Mouse (Mus musculus): ENCODE measurements around the gene Asb7. TPM values are rescaled to one million over a fixed set of nuclear protein-coding genes. Genes with fewer than 3 reads are reported as not detected.

Asb7 gene
- total and polyA plus RNA-seq, 3 experiments = 2.2 to 9.0 (median 7.5) TPM

DNA sequence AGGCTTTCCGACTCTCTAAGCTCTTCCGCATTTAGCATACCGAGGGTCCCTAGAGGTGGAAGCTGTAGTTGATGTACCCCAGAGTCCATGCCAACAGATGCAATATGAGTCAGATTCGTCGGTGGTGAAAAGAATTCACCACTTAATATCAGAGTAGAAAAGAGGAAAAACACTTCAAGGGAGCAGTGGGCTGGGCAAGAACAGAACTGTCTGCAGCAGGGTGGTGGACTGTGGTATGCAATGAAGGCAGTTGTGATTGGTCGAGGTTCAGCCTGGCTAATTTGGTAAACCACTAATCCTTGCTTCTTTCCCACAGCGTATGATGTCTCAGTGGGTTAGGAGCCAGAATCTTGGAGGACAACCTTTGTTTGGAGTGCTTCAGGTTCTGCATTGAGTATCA, 13.3 kb upstream of the Asb7 start:
- Histone ChIP-seq H3K36me3 (ENCODE audit: control insufficient read depth, insufficient read depth, low read length) (no peaks in the 10 kb centered on the region), H3K9ac (ENCODE audit: low read depth, low read length) (no peak overlapping the region), H3K27me3 (ENCODE audit: control insufficient read depth, insufficient read depth, low read length) (no peaks in the 10 kb centered on the region), H3K4me1 (ENCODE audit: control insufficient read depth, insufficient read depth, low read length) (no peaks in the 10 kb centered on the region), H3K27ac (no peak overlapping the region), H3K79me2 (replicated peaks; ENCODE audit: control insufficient read depth, insufficient read depth, low read length) (no peaks in the 10 kb centered on the region), H3K4me3 (no peak overlapping the region)
- intact Hi-C loops (cut with DNase I) = no loop called here
- TF ChIP-seq POLR2A (IDR thresholded peaks at IDR 0.05; ENCODE audit: insufficient read depth, low read depth, low read length) (no peak), CTCF (IDR thresholded peaks at IDR 0.05) (no peak), EP300 (IDR thresholded peaks at IDR 0.05; ENCODE audit: insufficient read depth, low read depth, low read length) (no peak)
- DNase-seq = no peak
- 89% methylated on average over 7 of the region's 7 CpGs for WGBS

DNA sequence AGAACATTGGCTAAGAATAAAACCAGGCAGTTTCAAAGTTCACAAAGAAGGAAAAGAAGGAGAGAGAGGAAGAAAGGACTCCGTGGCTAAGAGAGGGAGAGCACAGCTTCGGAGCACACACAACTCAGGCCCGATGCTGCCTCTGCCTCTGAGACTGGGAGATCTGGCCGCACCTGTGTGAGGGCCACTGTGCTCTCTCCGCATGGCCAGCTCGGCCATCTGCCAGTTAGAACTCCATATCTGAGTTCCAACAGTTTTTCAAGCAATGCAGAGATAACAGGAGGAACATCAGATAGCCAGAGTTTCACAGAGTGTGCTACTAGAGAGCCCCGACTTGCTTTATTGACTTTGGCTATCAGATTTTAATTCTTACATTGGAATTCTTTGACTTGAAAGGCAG, 5.1 kb upstream of the Asb7 start:
- Histone ChIP-seq H3K4me3 (no peak overlapping the region), H3K9ac (ENCODE audit: low read depth, low read length) (no peak overlapping the region), H3K27ac (no peak overlapping the region), H3K36me3 (ENCODE audit: control insufficient read depth, insufficient read depth, low read length) (no peaks in the 10 kb centered on the region), H3K79me2 (replicated peaks; ENCODE audit: control insufficient read depth, insufficient read depth, low read length) (no peaks in the 10 kb centered on the region; the same call in 1 of the 2 replicates), H3K27me3 (ENCODE audit: control insufficient read depth, insufficient read depth, low read length) (no peaks in the 10 kb centered on the region), H3K4me1 (ENCODE audit: control insufficient read depth, insufficient read depth, low read length) (no peaks in the 10 kb centered on the region)
- WGBS = 57% methylated on average over 7 of the region's 7 CpGs
- TF ChIP-seq EP300 (IDR thresholded peaks at IDR 0.05; ENCODE audit: insufficient read depth, low read depth, low read length) = no peak
- no peak for TF ChIP-seq CTCF (IDR thresholded peaks at IDR 0.05)
- TF ChIP-seq POLR2A (IDR thresholded peaks at IDR 0.05; ENCODE audit: insufficient read depth, low read depth, low read length) = no peak
- DNase-seq = no peak
- intact Hi-C loops (cut with DNase I) = no loop called here

DNA sequence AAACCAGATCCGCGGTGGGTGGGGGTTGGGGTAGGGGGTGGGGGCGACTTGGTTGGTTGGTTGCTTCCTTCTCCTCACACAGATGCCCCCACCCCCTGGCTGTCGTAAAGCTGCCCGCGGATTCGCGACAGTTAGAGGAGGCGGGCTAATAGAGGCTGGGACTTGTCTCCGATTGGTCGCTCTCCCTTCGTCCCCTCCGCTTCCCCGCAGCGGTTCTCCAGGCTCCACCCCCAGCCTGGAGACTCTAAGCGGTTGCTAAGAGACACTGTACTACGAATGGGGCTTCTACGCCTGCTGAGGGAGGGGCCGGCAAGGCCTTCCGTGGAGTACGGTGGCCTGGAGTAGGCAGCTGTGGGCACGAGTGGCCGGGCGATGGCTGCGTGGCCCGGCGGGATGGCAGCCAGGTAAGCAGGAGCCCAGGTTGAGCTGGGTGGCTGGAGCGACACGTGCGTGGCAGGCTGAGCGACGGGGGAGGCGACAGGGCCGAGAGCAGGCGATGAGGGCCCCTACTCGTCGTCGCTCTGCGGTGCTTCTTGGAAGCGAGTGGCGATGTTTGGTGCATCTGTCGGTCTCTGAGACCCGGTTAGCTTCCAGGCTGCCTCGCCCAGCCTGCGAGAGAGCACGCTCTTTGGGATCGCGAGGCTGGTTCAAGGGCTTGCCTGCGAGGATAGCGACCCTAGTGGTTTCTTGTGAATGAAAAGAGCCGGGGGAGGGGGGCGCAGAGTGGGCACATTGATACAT, 394 bp upstream of the Asb7 start, which contains the start of gene Lins1:
TSS of gene Lins1 (plus strand) at position 270 of the 741 bp plus-strand sequence.
- peaks cover 4% of the 10 kb centered on the region for H3K4me1 ChIP-seq (ENCODE audit: control insufficient read depth, insufficient read depth, low read length)
- no peaks in the 10 kb centered on the region; the same call in 1 of the 2 replicates for H3K79me2 ChIP-seq (replicated peaks; ENCODE audit: control insufficient read depth, insufficient read depth, low read length)
- TF ChIP-seq CTCF (IDR thresholded peaks at IDR 0.05) = peak; percentile 45
- peak; percentile 62 for TF ChIP-seq POLR2A (IDR thresholded peaks at IDR 0.05; ENCODE audit: insufficient read depth, low read depth, low read length)
- no peak for TF ChIP-seq EP300 (IDR thresholded peaks at IDR 0.05; ENCODE audit: insufficient read depth, low read depth, low read length)
- peak; percentile 95 to 99 for DNase-seq
- peak within 1 kb of the TSS; percentile 90 for H3K9ac ChIP-seq (ENCODE audit: low read depth, low read length)
- H3K27ac ChIP-seq = peak within 1 kb of the TSS; percentile 87
- intact Hi-C loops (cut with DNase I) = no loop called here
- peaks cover 2% of the 10 kb centered on the region; the same call in 1 of the 2 replicates for H3K36me3 ChIP-seq (ENCODE audit: control insufficient read depth, insufficient read depth, low read length)
- under 1% methylated on average over 52 of the region's 52 CpGs for WGBS
- H3K4me3 ChIP-seq = peak within 1 kb of the TSS; percentile 68
- H3K27me3 ChIP-seq (ENCODE audit: control insufficient read depth, insufficient read depth, low read length) = no peaks in the 10 kb centered on the region

DNA sequence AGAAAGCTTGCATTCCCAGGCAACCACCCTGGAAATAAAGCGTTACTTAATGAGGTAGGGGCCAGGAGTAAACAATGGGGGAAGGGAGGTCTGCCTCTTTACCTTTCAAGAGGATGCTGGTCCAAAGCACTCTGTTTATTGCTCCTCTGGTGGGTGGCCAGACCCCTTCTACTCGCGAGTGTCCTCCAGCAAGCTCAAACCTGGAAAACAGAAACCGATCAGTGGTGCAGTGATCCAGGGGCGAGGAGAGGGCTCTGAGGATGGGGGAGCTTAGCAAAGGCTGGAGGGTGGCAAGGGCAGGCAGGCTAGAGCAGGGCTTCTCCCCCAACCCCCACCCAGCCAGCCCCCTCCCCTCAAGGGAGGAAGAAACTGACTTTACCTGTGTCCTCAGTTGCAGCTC, 675 bp downstream of the Asb7 start:
- no peak for TF ChIP-seq POLR2A (IDR thresholded peaks at IDR 0.05; ENCODE audit: insufficient read depth, low read depth, low read length)
- TF ChIP-seq EP300 (IDR thresholded peaks at IDR 0.05; ENCODE audit: insufficient read depth, low read depth, low read length) = no peak
- TF ChIP-seq CTCF (IDR thresholded peaks at IDR 0.05) = no peak
- peak overlapping the region; percentile 62 for H3K9ac ChIP-seq (ENCODE audit: low read depth, low read length)
- H3K4me1 ChIP-seq (ENCODE audit: control insufficient read depth, insufficient read depth, low read length) = peaks cover 4% of the 10 kb centered on the region
- peak overlapping the region; percentile 86 for H3K27ac ChIP-seq
- DNase-seq = peak in 1 of 2 experiments; percentile 21
- 7% methylated on average over 5 of the region's 5 CpGs for WGBS
- H3K36me3 ChIP-seq (ENCODE audit: control insufficient read depth, insufficient read depth, low read length) = peaks cover 2% of the 10 kb centered on the region; the same call in 1 of the 2 replicates
- no peaks in the 10 kb centered on the region for H3K27me3 ChIP-seq (ENCODE audit: control insufficient read depth, insufficient read depth, low read length)
- intact Hi-C loops (cut with DNase I) = no loop called here
- no peaks in the 10 kb centered on the region for H3K79me2 ChIP-seq (replicated peaks; ENCODE audit: control insufficient read depth, insufficient read depth, low read length)
- H3K4me3 ChIP-seq = peak overlapping the region; percentile 68

DNA sequence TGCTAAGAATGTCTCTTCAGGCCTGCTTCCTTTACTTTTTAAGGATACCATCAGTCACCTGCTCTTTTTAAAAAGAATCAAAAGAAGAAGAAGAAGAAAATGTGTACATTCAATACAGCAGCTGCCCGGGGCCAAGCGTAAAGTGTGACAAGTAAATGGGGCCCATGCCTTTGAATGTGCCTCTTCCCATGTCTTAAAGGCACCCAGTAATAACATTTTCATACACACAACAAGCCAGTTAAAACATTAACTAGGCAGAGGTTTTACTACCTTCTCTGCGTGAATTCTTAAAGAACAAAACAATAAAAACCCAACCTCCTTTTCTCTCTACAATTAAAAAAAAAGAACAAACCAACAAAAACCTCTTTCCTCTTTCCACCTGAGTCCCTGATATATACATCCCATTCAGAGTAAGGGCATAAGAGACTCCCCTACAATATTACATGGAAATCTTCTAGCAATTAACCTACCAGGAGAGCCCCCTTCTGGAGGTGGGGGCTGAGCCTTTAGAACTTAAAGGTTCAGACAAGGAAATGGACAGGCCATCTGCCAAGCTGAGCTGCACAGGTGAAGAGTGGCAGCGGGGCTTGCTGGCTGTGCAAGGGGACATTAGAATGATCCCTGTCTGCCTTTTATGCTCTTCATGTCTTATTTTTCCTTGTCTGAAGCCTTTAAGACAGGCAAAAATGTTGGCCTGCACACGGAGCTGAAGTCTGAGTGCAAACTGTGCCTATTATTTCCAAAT, 7.1 kb downstream of the Asb7 start:
- WGBS = 93% methylated on average over 5 of the region's 5 CpGs
- Histone ChIP-seq H3K27ac (no peak overlapping the region), H3K4me3 (no peak overlapping the region), H3K36me3 (ENCODE audit: control insufficient read depth, insufficient read depth, low read length) (no peaks in the 10 kb centered on the region), H3K27me3 (ENCODE audit: control insufficient read depth, insufficient read depth, low read length) (no peaks in the 10 kb centered on the region), H3K4me1 (ENCODE audit: control insufficient read depth, insufficient read depth, low read length) (no peaks in the 10 kb centered on the region), H3K79me2 (replicated peaks; ENCODE audit: control insufficient read depth, insufficient read depth, low read length) (no peaks in the 10 kb centered on the region), H3K9ac (ENCODE audit: low read depth, low read length) (no peak overlapping the region)
- TF ChIP-seq EP300 (IDR thresholded peaks at IDR 0.05; ENCODE audit: insufficient read depth, low read depth, low read length) (no peak), POLR2A (IDR thresholded peaks at IDR 0.05; ENCODE audit: insufficient read depth, low read depth, low read length) (no peak), CTCF (IDR thresholded peaks at IDR 0.05) (no peak)
- intact Hi-C loops (cut with DNase I) = no loop called here
- DNase-seq = no peak
